Mouse (Mus musculus): ENCODE data around the gene Osbp2.

GRCm38 (mm10) chr11:3905446-3905845 lies 41.7 kb upstream of the Osbp2 start:
- TF ChIP-seq TAL1 (IDR thresholded peaks at IDR 0.05; ENCODE audit: low read length) (no peak), GATA1 (IDR thresholded peaks at IDR 0.05; ENCODE audit: low read length) (no peak)
